ENCODE assay signal across 19 mouse cellular contexts in the genomic region with DNA sequence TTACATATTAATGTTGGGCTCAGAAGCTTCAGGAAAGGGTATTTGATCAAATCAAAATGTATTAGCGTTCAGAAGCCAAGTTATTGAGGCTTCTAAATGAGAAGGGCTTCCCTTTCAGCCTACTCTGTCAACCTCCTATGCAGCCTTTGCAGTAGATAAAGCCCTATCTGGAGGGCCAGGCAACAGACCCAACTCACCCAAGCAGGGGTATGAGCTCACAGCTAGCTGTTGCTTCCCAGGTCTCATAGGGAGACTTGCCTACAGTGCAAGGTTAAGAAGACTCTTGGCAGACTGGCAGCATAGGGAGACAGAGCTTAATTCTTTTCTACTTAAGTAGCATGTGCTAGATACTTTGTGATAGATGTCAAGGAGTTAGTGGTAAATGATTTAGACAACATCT.
"Had no signal": no experiment of that assay in that cellular context is flagged by ENCODE, and none has a peak within 500 bp of the region (broad histone marks: within the 10 kb centered on the region; RNA-seq: fewer than 3 reads in every experiment).

No protein-coding gene starts in this region.

- H3K4me2 ChIP-seq: heart, embryonic 12.5 days; hindbrain, embryonic 13.5 days; hindbrain, embryonic 15.5 days; kidney, embryonic 15.5 days; limb, embryonic 12.5 days had no signal

- H3K4me3 ChIP-seq: gastrocnemius, adult 2 months; heart, adult 2 months; heart, embryonic 10.5 days; heart, embryonic 12.5 days; hindbrain, embryonic 10.5 days; hindbrain, embryonic 13.5 days; hindbrain, embryonic 15.5 days; kidney, embryonic 15.5 days; layer of hippocampus, adult 2 months; left cerebral cortex, adult 2 months; limb, embryonic 10.5 days; limb, embryonic 12.5 days had no signal

- ATAC-seq: forebrain, embryonic 16.5 days; hindbrain, postnatal 0 days; intestine, embryonic 16.5 days had no signal

- H3K36me3 ChIP-seq: heart, embryonic 10.5 days; hindbrain, embryonic 10.5 days; hindbrain, embryonic 13.5 days; hindbrain, embryonic 15.5 days; limb, embryonic 10.5 days had no signal

- DNase-seq: gastrocnemius, adult 2 months; gastrocnemius, postnatal 10 days; kidney, postnatal 10 days; kidney, postnatal 25 days; kidney, postnatal 4 days had no signal

- H3K27ac ChIP-seq: gastrocnemius, adult 2 months; heart, adult 2 months; hindbrain, embryonic 10.5 days; hindbrain, embryonic 13.5 days; hindbrain, embryonic 15.5 days; hindbrain, postnatal 0 days; layer of hippocampus, adult 2 months; left cerebral cortex, adult 2 months; limb, embryonic 10.5 days; limb, embryonic 12.5 days had no signal

- H3K9ac ChIP-seq: heart, embryonic 12.5 days; hindbrain, embryonic 13.5 days; hindbrain, embryonic 15.5 days; kidney, embryonic 15.5 days; limb, embryonic 12.5 days had no signal

- H3K27me3 ChIP-seq: heart, embryonic 12.5 days; hindbrain, embryonic 13.5 days; hindbrain, embryonic 15.5 days; kidney, embryonic 15.5 days; limb, embryonic 12.5 days had no signal

- H3K4me1 ChIP-seq: hindbrain, embryonic 10.5 days; hindbrain, embryonic 13.5 days; hindbrain, embryonic 15.5 days; limb, embryonic 10.5 days had no signal

- H3K9me3 ChIP-seq: heart, embryonic 10.5 days; hindbrain, embryonic 10.5 days; hindbrain, embryonic 13.5 days; hindbrain, embryonic 15.5 days; limb, embryonic 10.5 days had no signal
